Mouse (Mus musculus) MEL (cell line): ENCODE measurements around the gene Nprl3. TPM values are rescaled to one million over a fixed set of nuclear protein-coding genes. Genes with fewer than 3 reads are reported as not detected.

Experiments
- DNase-seq: peaks from one replicate; pipeline ENCODE4 v3.0.0; 2011; ENCODE audit warnings: low read depth, low spot score
- H3K27ac ChIP-seq: 2 replicates; pipeline ENCODE4 v1.5.1; 2012; ENCODE audit warnings: low read depth, mild to moderate bottlenecking, control low read depth, low read length, moderate library complexity; ENCODE audit not compliant: control insufficient read depth
- H3K27me3 ChIP-seq, 2 experiments: fragments of 150-350 bp in 1 of 2; sonication (generic) in 1 of 2; 2 replicates each; pipeline ENCODE4 v1.6.1; 2012; ENCODE audit warnings: low read length in 2 of 2, mild to moderate bottlenecking in 2 of 2, improper control_type of control experiment in 1 of 2, moderate library complexity in 1 of 2; ENCODE audit not compliant: insufficient read depth in 2 of 2, control insufficient read depth in 1 of 2
- H3K36me3 ChIP-seq, 2 experiments: 2 replicates each; pipeline ENCODE4 v1.6.1; 2012 to 2014; ENCODE audit warnings: low read length in 2 of 2, improper control_type of control experiment in 1 of 2, inconsistent platforms in 1 of 2, mild to moderate bottlenecking in 1 of 2; ENCODE audit not compliant: insufficient read depth in 2 of 2, control insufficient read depth in 1 of 2
- H3K4me1 ChIP-seq, 2 experiments: fragments of 150-350 bp in 1 of 2; sonication (generic) in 1 of 2; 2 replicates each; pipeline ENCODE4 v1.6.1; 2012; ENCODE audit warnings: low read length in 2 of 2, improper control_type of control experiment in 1 of 2, mild to moderate bottlenecking in 1 of 2; ENCODE audit not compliant: insufficient read depth in 2 of 2, control insufficient read depth in 1 of 2
- H3K4me3 ChIP-seq, 2 experiments: fragments of 150-350 bp in 1 of 2; sonication (generic) in 1 of 2; 2 replicates each; pipeline ENCODE4 v1.5.1; 2012; ENCODE audit warnings: low read depth in 2 of 2, low read length in 2 of 2, mild to moderate bottlenecking in 2 of 2, moderate library complexity in 2 of 2, control low read depth in 1 of 2, improper control_type of control experiment in 1 of 2; ENCODE audit not compliant: control insufficient read depth in 1 of 2, insufficient read depth in 1 of 2
- H3K79me2 ChIP-seq: 2 replicates; pipeline ENCODE4 v1.6.1; 2012; ENCODE audit warnings: mild to moderate bottlenecking, low read length, moderate library complexity; ENCODE audit not compliant: control insufficient read depth, poor library complexity, insufficient read depth
- H3K9ac ChIP-seq: 2 replicates; pipeline ENCODE4 v1.6.1; 2012; ENCODE audit warnings: low read depth, mild to moderate bottlenecking, control low read depth, low read length, moderate library complexity; ENCODE audit not compliant: control insufficient read depth, poor library complexity, severe bottlenecking
- H3K9me3 ChIP-seq: fragments of 150-350 bp; sonication (generic); replicated peaks from 2 replicates; pipeline ENCODE4 v1.6.1; 2012; ENCODE audit warnings: mild to moderate bottlenecking, low read length, improper control_type of control experiment, moderate library complexity; ENCODE audit not compliant: insufficient read depth
- BHLHE40 ChIP-seq: IDR thresholded peaks from 2 replicates; pipeline ENCODE4 v1.6.1; 2012; ENCODE audit warnings: low read depth, mild to moderate bottlenecking, inconsistent platforms, low read length, improper control_type of control experiment, borderline replicate concordance
- CHD1 ChIP-seq: IDR thresholded peaks from 2 replicates; pipeline ENCODE4 v1.6.1; 2012; ENCODE audit warnings: low read depth, mild to moderate bottlenecking, inconsistent platforms, low read length, improper control_type of control experiment
- CHD2 ChIP-seq: IDR thresholded peaks from 2 replicates; pipeline ENCODE4 v1.6.1; 2011; ENCODE audit warnings: low read length, improper control_type of control experiment
- CTCF ChIP-seq, 3 experiments: IDR thresholded peaks in 2 of 3; conservative IDR thresholded peaks in 1 of 3; 2 replicates each; pipeline ENCODE4 v1.5.1; 2011 to 2012; ENCODE audit warnings: low read length in 3 of 3, low read depth in 2 of 3, mild to moderate bottlenecking in 2 of 3, improper control_type of control experiment in 1 of 3, inconsistent platforms in 1 of 3, mixed read lengths in 1 of 3, moderate library complexity in 1 of 3; ENCODE audit not compliant: control insufficient read depth in 1 of 3, insufficient read depth in 1 of 3, poor library complexity in 1 of 3, severe bottlenecking in 1 of 3
- E2F4 ChIP-seq: IDR thresholded peaks from 2 replicates; pipeline ENCODE4 v1.6.1; 2011; ENCODE audit warnings: low read depth, low read length, improper control_type of control experiment, borderline replicate concordance
- ELF1 ChIP-seq: IDR thresholded peaks from 2 replicates; pipeline ENCODE4 v1.6.1; 2014; ENCODE audit warnings: low read depth, mild to moderate bottlenecking, inconsistent platforms, low read length, improper control_type of control experiment, moderate library complexity
- EP300 ChIP-seq, 2 experiments: IDR thresholded peaks; 2 replicates each; pipeline ENCODE4 v1.6.1; 2011; ENCODE audit warnings: improper control_type of control experiment in 2 of 2, low read length in 2 of 2, low read depth in 1 of 2, mild to moderate bottlenecking in 1 of 2
- ETS1 ChIP-seq: IDR thresholded peaks from 2 replicates; pipeline ENCODE4 v1.6.1; 2012; ENCODE audit warnings: low read depth, mild to moderate bottlenecking, inconsistent platforms, low read length, improper control_type of control experiment, moderate library complexity
- GABPA ChIP-seq: IDR thresholded peaks from 2 replicates; pipeline ENCODE4 v1.6.1; 2012; ENCODE audit warnings: low read depth, mild to moderate bottlenecking, inconsistent platforms, low read length, improper control_type of control experiment, moderate library complexity
- GATA1 ChIP-seq: IDR thresholded peaks from 2 replicates; pipeline ENCODE4 v1.6.1; 2011; ENCODE audit warnings: low read depth, low read length, improper control_type of control experiment
- HCFC1 ChIP-seq: IDR thresholded peaks from 2 replicates; pipeline ENCODE4 v1.6.1; 2012; ENCODE audit warnings: low read depth, mild to moderate bottlenecking, inconsistent platforms, low read length, improper control_type of control experiment, moderate library complexity
- JUND ChIP-seq: IDR thresholded peaks from 2 replicates; pipeline ENCODE4 v1.6.1; 2011; ENCODE audit warnings: low read depth, mild to moderate bottlenecking, improper control_type of control experiment, low read length
- KAT2A ChIP-seq: conservative IDR thresholded peaks from 2 replicates; pipeline ENCODE4 v1.6.1; 2012; ENCODE audit warnings: low read depth, low read length, improper control_type of control experiment, inconsistent platforms
- MAX ChIP-seq: IDR thresholded peaks from 2 replicates; pipeline ENCODE4 v1.6.1; 2011; ENCODE audit warnings: low read length, improper control_type of control experiment
- MAZ ChIP-seq: IDR thresholded peaks from 2 replicates; pipeline ENCODE4 v1.6.1; 2012; ENCODE audit warnings: low read depth, mild to moderate bottlenecking, inconsistent platforms, low read length, improper control_type of control experiment
- MEF2A ChIP-seq: IDR thresholded peaks from 2 replicates; pipeline ENCODE4 v1.6.1; 2014; ENCODE audit warnings: low read depth, mild to moderate bottlenecking, inconsistent platforms, low read length, improper control_type of control experiment; ENCODE audit not compliant: poor library complexity, insufficient replicate concordance, severe bottlenecking; ENCODE audit errors: extremely low read depth
- MXI1 ChIP-seq: IDR thresholded peaks from 2 replicates; pipeline ENCODE4 v1.6.1; 2011; ENCODE audit warnings: mild to moderate bottlenecking, low read depth, low read length, improper control_type of control experiment
- MYB ChIP-seq: IDR thresholded peaks from 2 replicates; pipeline ENCODE4 v1.6.1; 2011; ENCODE audit warnings: mild to moderate bottlenecking, low read depth, low read length, improper control_type of control experiment
- MYC ChIP-seq: IDR thresholded peaks from 2 replicates; pipeline ENCODE4 v1.6.1; 2011; ENCODE audit warnings: low read depth, mild to moderate bottlenecking, low read length, improper control_type of control experiment, moderate library complexity
- NELFE ChIP-seq: IDR thresholded peaks from 2 replicates; pipeline ENCODE4 v1.6.1; 2011; ENCODE audit warnings: low read depth, low read length, improper control_type of control experiment
- NRF1 ChIP-seq: IDR thresholded peaks from 2 replicates; pipeline ENCODE4 v1.6.1; 2014; ENCODE audit warnings: low read depth, mild to moderate bottlenecking, inconsistent platforms, low read length, improper control_type of control experiment, moderate library complexity; ENCODE audit not compliant: poor library complexity, insufficient read depth, severe bottlenecking
- POLR2AphosphoS2 ChIP-seq: IDR thresholded peaks from 2 replicates; pipeline ENCODE4 v1.6.1; 2011; ENCODE audit warnings: low read length, improper control_type of control experiment
- POLR2AphosphoS5 ChIP-seq: IDR thresholded peaks from 2 replicates; pipeline ENCODE4 v1.6.1; 2012; ENCODE audit warnings: low read depth, borderline replicate concordance, mild to moderate bottlenecking, inconsistent platforms, low read length, moderate library complexity, mixed read lengths
- RAD21 ChIP-seq: IDR thresholded peaks from 2 replicates; pipeline ENCODE4 v1.6.1; 2011; ENCODE audit warnings: mild to moderate bottlenecking, low read depth, low read length, improper control_type of control experiment
- RCOR1 ChIP-seq: IDR thresholded peaks from 2 replicates; pipeline ENCODE4 v1.6.1; 2012; ENCODE audit warnings: low read depth, mild to moderate bottlenecking, inconsistent platforms, low read length, improper control_type of control experiment
- SIN3A ChIP-seq: IDR thresholded peaks from 2 replicates; pipeline ENCODE4 v1.6.1; 2012; ENCODE audit warnings: low read length, improper control_type of control experiment, inconsistent platforms
- SMC3 ChIP-seq: IDR thresholded peaks from 2 replicates; pipeline ENCODE4 v1.6.1; 2011; ENCODE audit warnings: low read depth, low read length, improper control_type of control experiment
- TAL1 ChIP-seq: IDR thresholded peaks from 2 replicates; pipeline ENCODE4 v1.6.1; 2012; ENCODE audit warnings: mild to moderate bottlenecking, inconsistent platforms, low read length, moderate library complexity, mixed read lengths
- TBP ChIP-seq: IDR thresholded peaks from 2 replicates; pipeline ENCODE4 v1.8.0; 2011; ENCODE audit warnings: low read depth, low read length, improper control_type of control experiment
- TCF12 ChIP-seq: IDR thresholded peaks from 2 replicates; pipeline ENCODE4 v1.6.1; 2014; ENCODE audit warnings: low read depth, mild to moderate bottlenecking, inconsistent platforms, low read length, improper control_type of control experiment, moderate library complexity
- UBTF ChIP-seq: IDR thresholded peaks from 2 replicates; pipeline ENCODE4 v1.6.1; 2012; ENCODE audit warnings: low read depth, mild to moderate bottlenecking, inconsistent platforms, low read length, improper control_type of control experiment, moderate library complexity, borderline replicate concordance; ENCODE audit not compliant: insufficient read depth
- USF1 ChIP-seq: IDR thresholded peaks from 2 replicates; pipeline ENCODE4 v1.6.1; 2014; ENCODE audit warnings: low read depth, mild to moderate bottlenecking, inconsistent platforms, low read length, improper control_type of control experiment, moderate library complexity
- USF2 ChIP-seq, 2 experiments: IDR thresholded peaks; 2 replicates each; pipeline ENCODE4 v1.6.1; 2011 to 2012; ENCODE audit warnings: improper control_type of control experiment in 2 of 2, low read length in 2 of 2, borderline replicate concordance in 1 of 2, inconsistent platforms in 1 of 2, low read depth in 1 of 2, mild to moderate bottlenecking in 1 of 2; ENCODE audit not compliant: insufficient read depth in 1 of 2
- ZC3H11A ChIP-seq: IDR thresholded peaks from 2 replicates; pipeline ENCODE4 v1.6.1; 2012; ENCODE audit warnings: low read depth, mild to moderate bottlenecking, inconsistent platforms, low read length, improper control_type of control experiment
- ZKSCAN1 ChIP-seq: IDR thresholded peaks from 2 replicates; pipeline ENCODE4 v1.6.1; 2012; ENCODE audit warnings: low read depth, mild to moderate bottlenecking, inconsistent platforms, low read length, improper control_type of control experiment, moderate library complexity
- ZNF384 ChIP-seq: IDR thresholded peaks from 2 replicates; pipeline ENCODE4 v1.6.1; 2012; ENCODE audit warnings: low read depth, mild to moderate bottlenecking, inconsistent platforms, low read length, improper control_type of control experiment
- polyA plus RNA-seq, 2 experiments: library from polyadenylated mRNA; stranded (reverse) in 1 of 2; unstranded in 1 of 2; fragments of >175 nt in 1 of 2; fragments of >200 nt in 1 of 2; gene quantifications; 2 replicates each; pipeline versions ENCODE4 v1.2.1 to v1.2.4; 2012; ENCODE audit warnings: low replicate concordance in 2 of 2, low read depth in 1 of 2; ENCODE audit not compliant: insufficient read length in 2 of 2, insufficient read depth in 1 of 2, missing spikeins in 1 of 2
- total RNA-seq: library from RNA; depleted of rRNA; stranded (reverse); fragments of 300-350 nt; gene quantifications from 2 replicates; pipeline ENCODE4 v1.2.3, GENCODE M21; 2012

Gene Nprl3
- total and polyA plus RNA-seq, 3 experiments, result 14.1 to 18.4 TPM; not detected in 1

GRCm38 (mm10) chr11:32200075-32200601, 67.4 kb downstream of the Nprl3 start, which contains the start of gene Il9r:
Gene Il9r (minus strand): TSS chr11:32200279.
- H3K27me3 ChIP-seq, result no peaks in the 10 kb centered on the region
- peak; percentile 95 for DNase-seq
- peaks cover 26% of the 10 kb centered on the region for H3K79me2 ChIP-seq
- peaks cover 28 to 48% of the 10 kb centered on the region in 2 experiments for H3K4me1 ChIP-seq
- H3K36me3 ChIP-seq, result peaks cover 0 to 33% of the 10 kb centered on the region in 2 experiments; a peak in 3 of 4 replicates
- peak within 1 kb of the TSS; percentile 57 for H3K9ac ChIP-seq
- H3K4me3 ChIP-seq, result peak within 1 kb of the TSS; percentile 57 to 77
- H3K27ac ChIP-seq, result peak within 1 kb of the TSS; percentile 88
- no peaks in the 10 kb centered on the region for H3K9me3 ChIP-seq
- no peak for TF ChIP-seq MYB
- no peak for TF ChIP-seq CHD1
- no peak for TF ChIP-seq CHD2
- TF ChIP-seq TAL1, result peak; percentile 96
- TF ChIP-seq MYC, result peak; percentile 74; the same call in 1 of the 2 replicates
- TF ChIP-seq CTCF (IDR thresholded peaks at IDR 0.05 in 2 of 3, conservative IDR thresholded peaks at IDR 0.05 in 1 of 3; ENCODE audit: control insufficient read depth in 1 of 3, insufficient read depth in 1 of 3, low read depth in 2 of 3, low read length in 3 of 3, poor library complexity in 1 of 3, severe bottlenecking in 1 of 3), result peak in 2 of 3 experiments; percentile 40 to 42; a peak in 3 of 6 replicates
- TF ChIP-seq POLR2AphosphoS5, result peak; percentile 69; the same call in 1 of the 2 replicates
- peak; percentile 94 for TF ChIP-seq TCF12
- TF ChIP-seq UBTF, result no peak
- TF ChIP-seq MXI1, result peak; percentile 88
- peak; percentile 22; the same call in 1 of the 2 replicates for TF ChIP-seq SMC3
- TF ChIP-seq ZC3H11A, result no peak
- no peak for TF ChIP-seq USF2 (IDR thresholded peaks at IDR 0.05; ENCODE audit: borderline replicate concordance in 1 of 2, insufficient read depth in 1 of 2, low read depth in 1 of 2, low read length in 2 of 2)
- TF ChIP-seq POLR2AphosphoS2, result peak; percentile 48; the same call in 1 of the 2 replicates
- peak; percentile 86 for TF ChIP-seq MAX
- TF ChIP-seq RAD21, result no peak; the same call in 1 of the 2 replicates
- TF ChIP-seq RCOR1, result peak; percentile 72; the same call in 1 of the 2 replicates
- TF ChIP-seq BHLHE40, result no peak; the same call in 1 of the 2 replicates
- TF ChIP-seq GATA1, result peak; percentile 87
- peak; percentile 87 for TF ChIP-seq SIN3A
- no peak for TF ChIP-seq ZKSCAN1
- peak; percentile 93 for TF ChIP-seq ETS1
- TF ChIP-seq JUND, result no peak
- TF ChIP-seq MAZ, result peak; percentile 66; the same call in 1 of the 2 replicates
- no peak; the same call in none of the 2 replicates for TF ChIP-seq NELFE
- no peak for TF ChIP-seq E2F4
- peak; percentile 89 to 93 for TF ChIP-seq EP300 (IDR thresholded peaks at IDR 0.05; ENCODE audit: low read depth in 1 of 2, low read length in 2 of 2)
- TF ChIP-seq ELF1, result no peak; the same call in 1 of the 2 replicates
- TF ChIP-seq GABPA, result no peak
- TF ChIP-seq MEF2A, result no peak
- no peak for TF ChIP-seq ZNF384
- TF ChIP-seq NRF1, result peak; percentile 38; the same call in 1 of the 2 replicates
- TF ChIP-seq KAT2A, result no peak
- TF ChIP-seq HCFC1, result peak; percentile 48; the same call in 1 of the 2 replicates
- peak; percentile 56; the same call in 1 of the 2 replicates for TF ChIP-seq TBP
- TF ChIP-seq USF1, result no peak
